In the genomic region with DNA sequence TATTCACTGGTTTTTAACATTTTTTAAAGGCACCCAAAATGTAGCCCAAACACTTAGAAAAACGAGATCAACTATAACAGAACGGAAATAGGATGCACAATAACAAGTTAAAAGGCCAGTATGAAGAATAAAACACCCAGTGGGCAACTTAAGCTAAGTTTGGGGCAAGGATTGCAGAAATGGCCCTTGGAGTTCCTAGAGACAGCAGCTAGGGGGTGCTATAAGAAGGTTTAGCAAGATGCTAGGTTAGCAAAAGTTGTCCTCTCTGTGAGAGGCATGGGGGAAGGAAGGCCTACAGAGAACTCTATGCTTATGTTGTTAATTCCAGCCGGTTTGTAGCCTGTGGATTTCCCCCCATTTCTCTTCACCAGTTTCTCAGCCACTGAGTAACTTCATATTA, we compare ENCODE assay signal across 23 mouse cellular contexts.
A peak's percentile ranks its signal among the peaks of the same experiment; 100 is the strongest.
DNase-seq lines count a peak whose midpoint lies in the region; ATAC-seq lines count a peak whose summit lies in the region.
"Had no signal": no experiment of that assay in that cellular context is flagged by ENCODE, and none has a peak within 500 bp of the region (broad histone marks: within the 10 kb centered on the region; RNA-seq: fewer than 3 reads in every experiment).

No protein-coding gene starts in this region.

- no peaks in the 10 kb centered on the region for H3K36me3 ChIP-seq in embryonic facial prominence, embryonic 11.5 days (replicated peaks; ENCODE audit: control insufficient read depth, insufficient read depth, low read depth, low read length)
- no peaks in the 10 kb centered on the region for H3K36me3 ChIP-seq in embryonic facial prominence, embryonic 10.5 days (replicated peaks)
- H3K36me3 ChIP-seq: embryonic facial prominence, embryonic 15.5 days; forebrain, embryonic 15.5 days; hindbrain, embryonic 12.5 days; kidney, embryonic 15.5 days; limb, embryonic 12.5 days; midbrain, embryonic 10.5 days; neural tube, embryonic 15.5 days had no signal

- no peak overlapping the region for H3K27ac ChIP-seq in embryonic facial prominence, embryonic 11.5 days (replicated peaks; ENCODE audit: low read depth, low read length)
- no peak overlapping the region for H3K27ac ChIP-seq in embryonic facial prominence, embryonic 10.5 days (replicated peaks)
- H3K27ac ChIP-seq: embryonic facial prominence, embryonic 15.5 days; forebrain, embryonic 15.5 days; hindbrain, embryonic 12.5 days; kidney, embryonic 15.5 days; limb, embryonic 12.5 days; midbrain, embryonic 10.5 days; neural tube, embryonic 15.5 days had no signal

- no peaks in the 10 kb centered on the region for H3K9me3 ChIP-seq in embryonic facial prominence, embryonic 11.5 days (replicated peaks; ENCODE audit: control insufficient read depth, low read length)
- H3K9me3 ChIP-seq in embryonic facial prominence, embryonic 10.5 days, result no peaks in the 10 kb centered on the region
- H3K9me3 ChIP-seq: embryonic facial prominence, embryonic 15.5 days; forebrain, embryonic 15.5 days; hindbrain, embryonic 12.5 days; kidney, embryonic 15.5 days; limb, embryonic 12.5 days; midbrain, embryonic 10.5 days; neural tube, embryonic 15.5 days had no signal

- H3K27me3 ChIP-seq in embryonic facial prominence, embryonic 11.5 days (ENCODE audit: control insufficient read depth, insufficient read depth, low read length), result no peaks in the 10 kb centered on the region
- H3K27me3 ChIP-seq in embryonic facial prominence, embryonic 10.5 days (replicated peaks; ENCODE audit: low read depth, poor library complexity, severe bottlenecking), result no peaks in the 10 kb centered on the region
- H3K27me3 ChIP-seq: embryonic facial prominence, embryonic 15.5 days; forebrain, embryonic 15.5 days; hindbrain, embryonic 12.5 days; kidney, embryonic 15.5 days; limb, embryonic 12.5 days; neural tube, embryonic 15.5 days had no signal

- ATAC-seq in embryonic facial prominence, embryonic 11.5 days (replicated peaks; ENCODE audit: insufficient number of reproducible peaks, low FRiP score, low TSS enrichment, low read depth), result no peak
- ATAC-seq in erythroid progenitor cell, adult 5-6 weeks (replicated peaks; ENCODE audit: low FRiP score, poor library complexity, severe bottlenecking), result no peak
- ATAC-seq: forebrain, embryonic 15.5 days; inflammation-experienced regulatory T-cells, adult 6 months had no signal

- peak; percentile 28 for DNase-seq in embryonic facial prominence, embryonic 11.5 days (ENCODE audit: low spot score)
- no peak for DNase-seq in embryonic facial prominence, embryonic 10.5 days (ENCODE audit: low spot score)
- peak; percentile 8 for DNase-seq in kidney, adult 9 months
- DNase-seq in kidney, adult 8-10 months, result no peak
- DNase-seq in 416B (ENCODE audit: low read depth), result peak; percentile 12
- peak; percentile 34 for DNase-seq in R1 (ENCODE audit: low read depth, low spot score)
- DNase-seq: adrenal gland, postnatal 14 days; cerebellum, adult 9-10 months; gastrocnemius, postnatal 25 days; lung, adult 18-20 months; lung, postnatal 10 days; right cerebral cortex, postnatal 25 days; spleen, adult 18-20 months had no signal

- no peak overlapping the region for H3K9ac ChIP-seq in embryonic facial prominence, embryonic 11.5 days (replicated peaks; ENCODE audit: low read length)
- H3K9ac ChIP-seq: embryonic facial prominence, embryonic 15.5 days; forebrain, embryonic 15.5 days; hindbrain, embryonic 12.5 days; kidney, embryonic 15.5 days; limb, embryonic 12.5 days; neural tube, embryonic 15.5 days had no signal

- no peak overlapping the region for H3K4me2 ChIP-seq in embryonic facial prominence, embryonic 11.5 days (ENCODE audit: low read depth, low read length)
- H3K4me2 ChIP-seq: embryonic facial prominence, embryonic 15.5 days; forebrain, embryonic 15.5 days; hindbrain, embryonic 12.5 days; kidney, embryonic 15.5 days; limb, embryonic 12.5 days; liver, embryonic 11.5 days; neural tube, embryonic 15.5 days had no signal

- 39% methylated on average over 3 of the region's 3 CpGs for WGBS in embryonic facial prominence, embryonic 11.5 days
- 55% methylated on average over 3 of the region's 3 CpGs for WGBS in embryonic facial prominence, embryonic 10.5 days

- H3K4me3 ChIP-seq in embryonic facial prominence, embryonic 11.5 days (ENCODE audit: low read depth, low read length), result no peak overlapping the region
- no peak overlapping the region for H3K4me3 ChIP-seq in embryonic facial prominence, embryonic 10.5 days
- H3K4me3 ChIP-seq: embryonic facial prominence, embryonic 15.5 days; forebrain, embryonic 15.5 days; hindbrain, embryonic 12.5 days; kidney, embryonic 15.5 days; limb, embryonic 12.5 days; midbrain, embryonic 10.5 days; neural tube, embryonic 15.5 days had no signal

- no peaks in the 10 kb centered on the region for H3K4me1 ChIP-seq in embryonic facial prominence, embryonic 11.5 days (ENCODE audit: control insufficient read depth, insufficient read depth, low read length)
- H3K4me1 ChIP-seq in embryonic facial prominence, embryonic 10.5 days, result no peaks in the 10 kb centered on the region
- H3K4me1 ChIP-seq: embryonic facial prominence, embryonic 15.5 days; forebrain, embryonic 15.5 days; hindbrain, embryonic 12.5 days; kidney, embryonic 15.5 days; limb, embryonic 12.5 days; midbrain, embryonic 10.5 days; neural tube, embryonic 15.5 days had no signal

Comparison
In these comparisons a context has a peak if more than half of its experiments do, and no peak if none do; other contexts are left out.
1. DNase-seq: peak in embryonic facial prominence, embryonic 11.5 days (single experiment), kidney, adult 9 months (single experiment), 416B (single experiment) and R1 (single experiment); none in embryonic facial prominence, embryonic 10.5 days (single experiment) and kidney, adult 8-10 months (0 of 2).